Mouse (Mus musculus) cerebellum, postnatal 4 days (tissue): ENCODE data around the gene Cd55.
A peak's percentile ranks its signal among the peaks of the same experiment; 100 is the strongest.
"Not testable (repeated sequence)": the region's sequence is repeated elsewhere in the genome, so short reads cannot be mapped to it uniquely, and the experiment has no call there.

Experiments
- DNase-seq, 2 experiments: peaks; one replicate each; pipeline ENCODE4 v3.0.0; 2022; ENCODE audit warnings: low spot score in 2 of 2, mixed read lengths in 1 of 2

The Cd55 gene

DNA sequence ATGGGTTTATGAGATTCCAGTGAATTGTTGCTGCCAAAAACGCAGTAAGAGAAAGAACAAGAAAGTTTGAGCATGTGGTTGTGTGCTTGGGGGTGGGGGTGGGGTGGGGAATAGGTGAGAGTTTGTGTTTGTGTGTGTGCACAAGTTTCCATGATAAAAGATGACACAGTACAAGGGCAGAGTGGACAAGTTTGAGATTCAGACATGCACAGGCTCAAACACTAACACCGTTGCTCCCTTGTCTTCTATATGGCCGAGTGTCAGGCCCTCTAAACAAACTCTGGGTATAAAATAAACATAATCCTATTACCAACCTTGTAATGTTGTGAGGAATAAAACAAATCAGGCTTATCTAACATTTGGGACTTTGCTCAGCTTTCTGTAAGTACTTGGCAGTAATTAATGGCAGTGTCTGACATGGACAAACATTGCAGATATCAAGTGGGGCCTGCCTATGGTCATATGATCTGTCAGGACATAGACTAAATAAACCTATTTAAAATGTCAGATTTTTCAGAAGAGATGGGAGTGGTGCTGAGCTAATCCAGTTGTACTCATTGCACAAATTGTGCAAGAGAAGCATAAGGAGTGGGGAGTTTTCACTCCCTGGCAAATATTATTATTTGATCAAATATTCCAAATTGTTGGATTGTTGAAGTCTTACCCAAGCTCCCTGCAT lies 35.2 kb downstream of the Cd55 start:
- not testable (repeated sequence) for DNase-seq

GRCm38 (mm10) chr1:130422664-130423111 lies 39.9 kb downstream of the Cd55 start, which contains the start of gene Cd55b:
Gene Cd55b, minus strand, starts transcription at chr1:130423009.
- DNase-seq, result peak; percentile 35 to 60

DNA sequence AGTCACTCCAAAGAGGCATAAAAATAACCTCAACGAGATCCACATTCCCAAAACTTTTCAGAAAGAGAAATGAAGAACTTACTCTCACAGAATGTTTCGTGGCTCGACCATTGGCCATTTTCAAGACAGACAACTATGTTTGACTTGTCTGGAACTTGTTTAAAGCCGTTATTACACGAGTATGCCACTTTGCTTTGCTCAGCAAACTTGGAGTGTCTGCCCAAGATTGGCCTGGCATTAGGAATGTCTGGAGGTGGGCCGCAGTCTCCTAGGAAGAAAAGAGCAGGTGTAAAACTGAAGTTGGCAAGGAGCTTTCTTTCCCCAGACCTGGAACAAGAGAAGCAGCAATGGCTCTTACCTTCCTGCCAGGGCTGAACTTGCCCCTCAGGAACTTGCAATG lies 40.5 kb downstream of the Cd55 start:
- DNase-seq, result not testable (repeated sequence)

DNA sequence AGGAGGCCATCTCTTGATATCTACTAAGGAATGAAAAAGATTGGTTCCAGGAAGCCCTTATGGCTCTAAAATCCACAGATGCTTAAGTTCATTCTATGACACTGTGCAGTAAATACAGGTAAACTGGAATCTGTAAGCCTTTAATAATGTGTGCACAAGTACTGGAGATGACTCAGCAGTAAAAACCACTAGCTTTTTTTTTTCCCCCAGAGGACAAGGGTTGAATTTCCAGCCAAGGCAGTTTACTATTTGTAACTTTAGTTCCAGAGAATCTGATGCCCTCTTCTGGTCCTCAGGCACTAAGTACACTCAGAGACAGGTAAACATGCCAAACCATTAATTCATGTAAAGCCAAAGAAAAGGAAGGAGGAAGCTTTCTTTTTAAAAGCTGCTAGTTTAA lies 65.4 kb downstream of the Cd55 start:
- not testable (repeated sequence) for DNase-seq
